Mouse (Mus musculus): ENCODE results near the gene Rcc1.

DNA sequence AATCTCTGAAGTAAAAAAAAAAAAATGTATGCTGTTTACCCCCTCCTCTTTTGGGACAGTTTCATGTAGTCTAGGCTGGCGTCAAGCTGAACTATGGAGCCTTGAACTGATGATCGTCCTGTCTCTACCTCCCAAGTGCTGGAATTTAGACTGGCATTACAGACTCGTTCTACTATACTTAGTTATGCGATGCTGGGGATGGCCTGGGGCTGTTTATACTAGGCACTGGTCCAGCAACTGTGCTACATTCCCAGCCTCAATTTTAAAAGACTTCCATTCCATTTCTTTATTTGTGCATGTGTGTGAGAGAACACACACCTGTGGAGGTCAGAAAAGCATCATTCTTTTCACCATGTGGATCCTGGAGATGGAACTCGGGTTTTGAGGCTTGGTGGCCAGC, 45.5 kb upstream of the Rcc1 start:
- no peak for TF ChIP-seq CTCF (IDR thresholded peaks at IDR 0.05; ENCODE audit: insufficient read depth, low read length)
- no peak for TF ChIP-seq POLR2A (IDR thresholded peaks at IDR 0.05; ENCODE audit: borderline replicate concordance, extremely low read depth, low read depth, low read length)

All from lung, adult 2 months (tissue).